Mouse (Mus musculus) thymus, postnatal 14 days (tissue): ENCODE data around the gene Prr18.

ENCODE experiments used
- DNase-seq: peaks from one replicate; pipeline ENCODE4 v3.0.0; 2021

The Prr18 gene

GRCm38 (mm10) chr17:8341360-8341963 lies 4.2 kb downstream of the Prr18 start:
- peak; percentile 11 for DNase-seq

- peak; percentile 57 for DNase-seq
These were observed 5.4 kb downstream of the Prr18 start for GRCm38 (mm10) chr17:8342706-8343105.

- no peak for DNase-seq
These were observed 6.2 kb downstream of the Prr18 start for GRCm38 (mm10) chr17:8343416-8343815.

- DNase-seq = no peak
These were observed 10.6 kb downstream of the Prr18 start for GRCm38 (mm10) chr17:8347765-8348285.

- no peak for DNase-seq
These were observed 11.7 kb downstream of the Prr18 start for GRCm38 (mm10) chr17:8348941-8349340.

GRCm38 (mm10) chr17:8351088-8351487 lies 13.8 kb downstream of the Prr18 start:
- DNase-seq = no peak

GRCm38 (mm10) chr17:8355692-8356091 lies 18.4 kb downstream of the Prr18 start, which contains the start of gene T2:
TSS of gene T2 (plus strand) at chr17:8355992.
- DNase-seq = no peak

- DNase-seq = no peak
These were observed 20.2 kb downstream of the Prr18 start for GRCm38 (mm10) chr17:8357498-8357897.

GRCm38 (mm10) chr17:8360876-8361275 lies 23.6 kb downstream of the Prr18 start:
- DNase-seq = no peak

GRCm38 (mm10) chr17:8361281-8362103 lies 24.2 kb downstream of the Prr18 start:
- no peak for DNase-seq

- DNase-seq = no peak
These were observed 30.5 kb downstream of the Prr18 start for GRCm38 (mm10) chr17:8367514-8368480.

GRCm38 (mm10) chr17:8368570-8368969 lies 31.3 kb downstream of the Prr18 start:
- DNase-seq = no peak

GRCm38 (mm10) chr17:8369171-8369570 lies 31.9 kb downstream of the Prr18 start:
- no peak for DNase-seq

GRCm38 (mm10) chr17:8370634-8371229 lies 33.5 kb downstream of the Prr18 start:
- no peak for DNase-seq

GRCm38 (mm10) chr17:8371834-8372233 lies 34.6 kb downstream of the Prr18 start:
- DNase-seq = peak; percentile 84

- peak; percentile 85 for DNase-seq
These were observed 35.2 kb downstream of the Prr18 start for GRCm38 (mm10) chr17:8372286-8373046.

- DNase-seq = no peak
These were observed 40.0 kb downstream of the Prr18 start for GRCm38 (mm10) chr17:8377298-8377697.

GRCm38 (mm10) chr17:8385441-8385840 lies 48.2 kb downstream of the Prr18 start:
- DNase-seq = no peak

GRCm38 (mm10) chr17:8388463-8388862 lies 51.2 kb downstream of the Prr18 start:
- peak; percentile 62 for DNase-seq

- DNase-seq = peak; percentile 33
These were observed 51.9 kb downstream of the Prr18 start for GRCm38 (mm10) chr17:8388990-8389789.

- DNase-seq = no peak
These were observed 52.5 kb downstream of the Prr18 start for GRCm38 (mm10) chr17:8389790-8390095.
